Mouse (Mus musculus) neural tube, embryonic 12.5 days (tissue): ENCODE data around the gene Rbbp9. TPM values are rescaled to one million over a fixed set of nuclear protein-coding genes. Genes with fewer than 3 reads are reported as not detected.

Source experiments
- ATAC-seq: fragments of 200-750 bp; cut with Nextera tagmentation; 2 replicates; pipeline ENCODE4 v1.8.0; 2017; ENCODE audit warnings: low read depth, mild to moderate bottlenecking, moderate TSS enrichment, moderate library complexity; ENCODE audit not compliant: low FRiP score
- H3K27ac ChIP-seq: fragments of 300-500 bp; sonication (generic); 2 replicates; pipeline ENCODE4 v1.5.1; 2016
- H3K27me3 ChIP-seq: fragments of 300-500 bp; sonication (generic); replicated peaks from 2 replicates; pipeline ENCODE4 v1.6.1; 2016; ENCODE audit warnings: mild to moderate bottlenecking
- H3K36me3 ChIP-seq: fragments of 300-500 bp; sonication (generic); 2 replicates; pipeline ENCODE4 v1.6.1; 2016; ENCODE audit warnings: mild to moderate bottlenecking
- H3K4me1 ChIP-seq: fragments of 300-500 bp; sonication (generic); 2 replicates; pipeline ENCODE4 v1.6.1; 2016
- H3K4me2 ChIP-seq: fragments of 300-500 bp; sonication (generic); replicated peaks from 2 replicates; pipeline ENCODE4 v1.6.1; 2016; ENCODE audit warnings: mild to moderate bottlenecking
- H3K4me3 ChIP-seq: fragments of 300-500 bp; sonication (generic); 2 replicates; pipeline ENCODE4 v1.5.1; 2016
- H3K9ac ChIP-seq: fragments of 300-500 bp; sonication (generic); 2 replicates; pipeline ENCODE4 v1.6.1; 2016; ENCODE audit warnings: mild to moderate bottlenecking
- H3K9me3 ChIP-seq: fragments of 300-500 bp; sonication (generic); 2 replicates; pipeline ENCODE4 v1.6.1; 2016; ENCODE audit warnings: mild to moderate bottlenecking
- WGBS: fragments of 180-500 bp; shearing (Covaris S2); methylation state at CpG from one replicate; pipeline ENCODE4 v1.1.7; 2016; 5-methylcytosine and 5-hydroxymethylcytosine counted together
- polyA plus RNA-seq: library from polyadenylated mRNA; unstranded; fragments of >200 nt; fragmentation: Nextera tagmentation; extraction: Ambion mirVana; gene quantifications from 2 replicates; pipeline ENCODE4 v1.2.1, GENCODE M21; 2016

Rbbp9 gene
- polyA plus RNA-seq, 1 experiment from 2014 or later, result 58.0 TPM

DNA sequence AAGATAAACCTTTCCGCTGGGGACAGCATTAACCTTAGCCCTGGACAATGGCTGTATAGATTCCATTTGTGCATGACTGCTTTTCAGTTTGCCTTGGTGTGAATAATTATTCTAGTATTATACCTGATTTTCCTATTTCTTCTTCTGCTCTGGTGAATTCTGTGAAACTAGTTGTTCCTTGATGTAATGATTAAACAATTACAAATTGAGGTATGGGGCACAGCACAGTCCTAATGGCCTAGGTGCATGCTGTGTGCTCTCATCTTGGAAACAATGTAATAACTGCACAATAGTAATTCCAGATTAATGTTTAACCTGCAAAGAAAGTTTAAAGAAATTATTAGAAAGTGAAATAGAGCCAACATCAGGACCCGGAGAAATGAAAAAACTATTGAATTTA, 5.6 kb downstream of the Rbbp9 start:
- Histone ChIP-seq H3K4me1 (no peaks in the 10 kb centered on the region; the same call in 1 of the 2 replicates), H3K4me3 (no peak overlapping the region), H3K27me3 (no peaks in the 10 kb centered on the region), H3K36me3 (peaks cover 54% of the 10 kb centered on the region), H3K27ac (no peak overlapping the region), H3K9me3 (no peaks in the 10 kb centered on the region), H3K9ac (no peak overlapping the region), H3K4me2 (no peak overlapping the region)
- no peak for ATAC-seq
- WGBS, result 95% methylated on average over 2 of the region's 2 CpGs

DNA sequence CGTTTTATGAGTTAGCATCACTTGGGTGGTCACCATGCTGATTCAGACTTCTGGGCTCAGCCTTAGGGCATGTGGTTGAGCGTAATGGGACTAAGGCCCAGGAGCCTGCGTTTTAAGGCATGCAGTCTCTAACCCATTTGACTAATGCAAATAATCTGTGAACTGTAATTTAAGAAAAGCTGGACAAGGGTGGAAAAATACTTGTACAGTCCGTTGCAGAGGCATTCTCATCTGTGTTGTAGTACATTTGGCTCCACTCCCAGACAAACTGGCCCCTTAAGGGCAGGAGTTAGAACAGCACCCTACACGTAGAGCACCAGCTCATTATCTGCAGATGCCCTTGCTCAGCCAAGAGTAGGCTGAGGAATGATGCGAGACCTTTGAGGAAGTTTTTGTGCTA, 6.0 kb downstream of the Rbbp9 start:
- H3K27me3 ChIP-seq, result no peaks in the 10 kb centered on the region
- H3K27ac ChIP-seq, result no peak overlapping the region
- H3K4me3 ChIP-seq, result no peak overlapping the region
- H3K4me1 ChIP-seq, result no peaks in the 10 kb centered on the region
- peaks cover 59% of the 10 kb centered on the region for H3K36me3 ChIP-seq
- no peak for ATAC-seq
- 87% methylated on average over 6 of the region's 6 CpGs for WGBS
- H3K9me3 ChIP-seq, result no peaks in the 10 kb centered on the region
- H3K9ac ChIP-seq, result no peak overlapping the region
- no peak overlapping the region for H3K4me2 ChIP-seq

DNA sequence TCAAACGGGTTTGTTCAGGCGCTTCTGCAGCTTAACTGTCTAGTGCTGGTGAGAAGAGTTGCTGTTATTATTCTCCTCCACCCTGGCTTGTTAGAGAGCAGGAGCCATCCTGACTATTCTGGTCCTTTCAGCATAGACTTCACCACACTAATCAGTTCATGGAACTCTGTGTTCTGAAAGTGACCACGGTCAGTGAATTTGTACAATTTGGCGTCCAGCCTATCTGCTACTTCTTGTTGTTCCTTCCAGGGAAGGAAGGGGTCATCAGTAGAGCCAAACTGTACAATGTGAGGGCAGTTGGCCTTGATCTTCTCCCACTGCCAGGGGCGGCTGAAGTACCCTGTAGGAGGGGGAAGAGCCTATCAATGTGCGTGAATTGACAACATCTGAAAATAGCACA, 7.0 kb downstream of the Rbbp9 start:
- Histone ChIP-seq H3K4me1 (no peaks in the 10 kb centered on the region), H3K4me3 (no peak overlapping the region), H3K9ac (no peak overlapping the region), H3K27me3 (no peaks in the 10 kb centered on the region), H3K4me2 (no peak overlapping the region), H3K9me3 (no peaks in the 10 kb centered on the region), H3K27ac (no peak overlapping the region), H3K36me3 (peaks cover 68% of the 10 kb centered on the region)
- WGBS, result 94% methylated on average over 6 of the region's 6 CpGs
- no peak for ATAC-seq

DNA sequence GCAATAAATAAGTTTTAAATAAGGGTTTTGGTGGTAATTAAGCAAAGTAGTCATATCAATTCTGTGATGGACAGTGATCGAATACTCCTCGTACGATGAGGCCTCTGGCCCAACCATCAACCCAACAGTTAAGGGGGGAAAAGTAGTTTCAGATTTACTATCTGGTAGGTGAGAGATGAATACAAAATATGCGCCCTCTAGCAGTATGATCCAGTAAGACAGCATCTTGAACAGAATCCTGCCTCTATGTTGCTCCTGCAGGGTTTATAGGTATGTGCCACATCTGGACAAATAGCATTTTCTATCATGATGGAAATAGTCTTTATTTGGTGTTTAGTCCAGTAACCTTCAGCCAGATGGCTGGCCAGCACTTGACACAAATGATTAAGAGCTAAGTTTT, 9.4 kb downstream of the Rbbp9 start:
- peaks cover 76% of the 10 kb centered on the region for H3K36me3 ChIP-seq
- H3K4me2 ChIP-seq, result no peak overlapping the region
- H3K9ac ChIP-seq, result no peak overlapping the region
- no peaks in the 10 kb centered on the region for H3K4me1 ChIP-seq
- no peak overlapping the region for H3K4me3 ChIP-seq
- H3K27me3 ChIP-seq, result no peaks in the 10 kb centered on the region
- 89% methylated on average over 4 of the region's 4 CpGs for WGBS
- H3K27ac ChIP-seq, result no peak overlapping the region
- no peaks in the 10 kb centered on the region for H3K9me3 ChIP-seq
- ATAC-seq, result no peak

DNA sequence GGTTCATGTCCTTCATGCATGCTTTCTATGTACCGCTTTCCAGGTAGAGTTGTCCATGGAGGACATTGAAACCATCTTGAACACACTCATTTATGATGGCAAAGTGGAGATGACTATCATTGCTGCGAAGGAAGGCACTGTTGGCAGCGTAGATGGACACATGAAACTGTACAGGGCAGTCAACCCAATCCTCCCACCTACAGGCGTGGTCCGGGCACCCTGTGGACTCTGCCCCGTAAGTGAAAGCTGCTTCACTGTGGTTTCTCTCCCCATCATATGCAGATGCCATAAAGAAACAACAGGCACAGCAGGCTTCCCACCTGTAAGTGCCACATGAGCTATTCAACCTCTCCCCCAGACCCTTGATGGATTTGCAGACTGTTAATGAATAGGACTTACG, 13.5 kb downstream of the Rbbp9 start:
- Histone ChIP-seq H3K4me2 (no peak overlapping the region), H3K36me3 (peaks cover 82% of the 10 kb centered on the region), H3K9ac (no peak overlapping the region), H3K27me3 (no peaks in the 10 kb centered on the region), H3K4me3 (no peak overlapping the region), H3K9me3 (no peaks in the 10 kb centered on the region), H3K4me1 (no peaks in the 10 kb centered on the region), H3K27ac (no peak overlapping the region)
- 91% methylated on average over 7 of the region's 7 CpGs for WGBS
- ATAC-seq, result no peak

DNA sequence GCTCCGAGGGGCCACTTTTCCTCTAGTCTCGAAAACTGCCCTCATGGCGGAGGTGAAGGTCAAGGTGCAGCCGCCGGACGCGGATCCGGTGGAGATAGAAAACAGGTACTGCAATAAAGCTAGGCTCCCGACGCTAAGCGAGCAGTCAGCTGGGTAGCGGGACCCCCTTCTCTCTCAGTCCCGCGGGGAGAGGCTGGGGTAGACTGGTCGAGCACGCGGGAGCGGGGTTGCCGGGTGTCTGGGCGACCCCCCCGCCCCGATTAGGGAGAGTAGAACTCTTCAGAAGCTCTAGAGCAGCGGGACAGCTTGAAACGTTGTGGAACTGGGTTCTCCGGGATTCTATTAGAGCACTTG, 22.9 kb downstream of the Rbbp9 start:
- Histone ChIP-seq H3K4me3 (peak overlapping the region; percentile 84), H3K27me3 (no peaks in the 10 kb centered on the region), H3K27ac (peak overlapping the region; percentile 67; the same call in 1 of the 2 replicates), H3K36me3 (peaks cover 14% of the 10 kb centered on the region), H3K4me2 (peak overlapping the region; percentile 81), H3K9ac (peak overlapping the region; percentile 83), H3K9me3 (no peaks in the 10 kb centered on the region), H3K4me1 (peaks cover 12% of the 10 kb centered on the region)
- ATAC-seq, result peak; percentile 61
- WGBS, result under 1% methylated on average over 25 of the region's 25 CpGs

DNA sequence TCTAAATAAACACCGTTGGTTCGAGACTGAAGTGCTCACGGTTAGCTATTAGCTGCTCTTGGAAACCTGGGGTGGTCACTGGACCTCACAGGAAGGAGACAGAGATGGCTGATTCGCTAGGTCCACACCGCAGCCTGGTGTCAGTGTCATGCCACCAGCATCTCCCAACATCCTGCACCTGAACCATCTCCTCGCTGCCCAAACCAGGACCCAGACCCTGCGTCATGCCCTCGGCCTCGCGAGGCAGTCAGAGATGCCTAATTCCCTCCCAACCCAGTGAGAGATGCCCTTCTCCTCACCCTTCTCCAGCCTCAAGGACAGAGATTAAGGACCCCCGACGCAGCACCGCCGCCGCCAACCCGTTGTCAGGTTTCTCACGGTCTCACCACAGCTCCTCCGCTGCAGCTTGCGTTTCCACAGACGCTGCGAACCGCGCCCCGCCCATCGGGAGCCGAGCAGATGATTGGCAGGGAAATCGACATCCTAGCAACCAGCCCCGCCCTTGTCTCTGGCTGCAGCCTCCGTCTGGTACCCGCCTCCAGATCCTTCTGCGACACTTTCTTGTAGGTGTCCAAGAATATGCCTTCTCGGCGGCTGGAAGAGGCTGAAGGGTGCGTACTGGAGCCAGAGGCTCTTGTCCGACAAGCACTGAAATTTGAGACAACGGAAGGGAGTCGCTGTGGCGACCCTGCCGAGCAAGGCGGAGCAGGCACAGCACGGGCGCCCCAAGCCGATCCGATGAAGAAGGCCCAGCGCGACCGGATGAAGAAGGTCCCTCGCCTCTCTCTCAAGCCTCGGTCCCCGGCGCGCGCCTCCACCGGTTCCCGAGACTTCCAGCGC, 23.5 kb downstream of the Rbbp9 start, which contains the start of the genes Dzank1 and Polr3f:
Gene Dzank1, minus strand, starts transcription at position 434 of the 840 bp plus-strand sequence.
Gene Polr3f, plus strand, starts transcription at position 738 of the 840 bp plus-strand sequence.
- peaks cover 11% of the 10 kb centered on the region for H3K36me3 ChIP-seq
- H3K4me2 ChIP-seq, result peak within 1 kb of the TSS; percentile 81
- H3K4me3 ChIP-seq, result peak within 1 kb of the TSS; percentile 84
- ATAC-seq, result peak; percentile 98
- H3K9ac ChIP-seq, result peak within 1 kb of the TSS; percentile 83
- WGBS, result under 1% methylated on average over 56 of the region's 56 CpGs
- H3K9me3 ChIP-seq, result no peaks in the 10 kb centered on the region
- H3K27ac ChIP-seq, result peak within 1 kb of the TSS; percentile 67
- peaks cover 12% of the 10 kb centered on the region for H3K4me1 ChIP-seq
- H3K27me3 ChIP-seq, result no peaks in the 10 kb centered on the region

DNA sequence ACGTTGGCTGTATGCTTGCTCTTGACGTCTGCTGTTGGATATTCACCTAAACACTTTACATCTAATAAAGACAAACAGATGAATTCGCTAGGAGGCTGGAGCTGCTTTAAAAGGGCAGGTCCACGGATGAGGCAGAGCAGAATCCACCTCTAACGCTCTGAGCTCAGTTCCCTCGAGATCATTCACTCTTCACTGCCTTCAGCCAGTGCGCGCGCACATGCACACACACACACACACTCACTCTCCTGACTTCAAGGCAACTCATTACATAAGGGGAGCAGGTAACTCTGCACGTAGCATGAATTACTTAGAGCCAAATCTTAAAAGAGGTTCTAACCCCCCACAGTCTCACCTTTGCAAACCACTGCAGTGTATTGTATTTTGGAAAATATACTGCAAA, 24.8 kb downstream of the Rbbp9 start:
- WGBS, result 60% methylated on average over 10 of the region's 10 CpGs
- Histone ChIP-seq H3K4me2 (peak overlapping the region; percentile 81), H3K27me3 (no peaks in the 10 kb centered on the region), H3K9me3 (no peaks in the 10 kb centered on the region), H3K27ac (no peak overlapping the region), H3K4me3 (no peak overlapping the region), H3K9ac (no peak overlapping the region), H3K4me1 (peaks cover 12% of the 10 kb centered on the region), H3K36me3 (peaks cover 6% of the 10 kb centered on the region; the same call in 1 of the 2 replicates)
- ATAC-seq, result no peak

DNA sequence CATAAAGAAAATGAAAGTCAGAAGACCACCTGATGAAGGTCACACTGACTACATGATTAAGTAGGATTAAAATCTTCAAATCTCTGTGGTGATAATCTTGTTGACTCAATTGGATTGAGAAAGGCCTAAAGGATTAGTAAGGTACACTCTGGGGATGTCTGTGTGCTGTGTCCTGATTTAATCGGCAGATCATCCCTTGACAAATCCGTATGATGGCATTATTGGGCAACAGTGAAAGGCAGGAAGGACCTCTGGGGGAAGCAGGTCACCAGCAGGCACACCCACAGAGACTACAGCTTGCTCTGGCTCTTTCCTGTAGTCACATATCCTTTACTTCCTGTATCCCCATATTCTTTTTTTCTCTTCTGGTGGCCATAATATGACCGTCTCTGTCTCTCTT, 30.9 kb downstream of the Rbbp9 start:
- Histone ChIP-seq H3K27me3 (no peaks in the 10 kb centered on the region), H3K36me3 (no peaks in the 10 kb centered on the region), H3K9me3 (no peaks in the 10 kb centered on the region), H3K4me1 (no peaks in the 10 kb centered on the region), H3K9ac (no peak overlapping the region), H3K4me3 (no peak overlapping the region), H3K4me2 (no peak overlapping the region), H3K27ac (no peak overlapping the region)
- 82% methylated on average over 3 of the region's 3 CpGs for WGBS
- no peak for ATAC-seq

DNA sequence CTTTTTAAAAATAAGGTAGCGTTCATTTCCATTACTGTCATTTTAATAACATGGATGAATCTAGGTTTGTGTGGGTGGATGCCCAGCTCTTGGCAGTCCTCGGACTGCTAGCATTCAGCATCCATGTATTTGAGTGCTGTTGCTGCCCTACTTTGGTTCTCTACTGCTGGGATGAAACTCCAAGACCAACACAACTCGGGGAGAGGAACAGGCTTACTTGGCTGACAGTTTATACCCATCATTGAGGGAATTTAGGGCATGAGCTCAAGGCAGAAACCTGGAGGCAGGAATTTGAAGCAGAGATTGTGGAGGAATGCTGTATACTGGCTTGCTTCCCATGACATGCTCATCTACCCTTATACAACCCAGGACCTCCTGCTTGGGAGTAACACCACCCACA, 36.0 kb downstream of the Rbbp9 start:
- WGBS, result 78% methylated on average over 3 of the region's 3 CpGs
- Histone ChIP-seq H3K36me3 (no peaks in the 10 kb centered on the region), H3K27ac (no peak overlapping the region), H3K9me3 (no peaks in the 10 kb centered on the region), H3K4me3 (no peak overlapping the region), H3K27me3 (no peaks in the 10 kb centered on the region), H3K9ac (no peak overlapping the region), H3K4me2 (no peak overlapping the region), H3K4me1 (no peaks in the 10 kb centered on the region)
- no peak for ATAC-seq

DNA sequence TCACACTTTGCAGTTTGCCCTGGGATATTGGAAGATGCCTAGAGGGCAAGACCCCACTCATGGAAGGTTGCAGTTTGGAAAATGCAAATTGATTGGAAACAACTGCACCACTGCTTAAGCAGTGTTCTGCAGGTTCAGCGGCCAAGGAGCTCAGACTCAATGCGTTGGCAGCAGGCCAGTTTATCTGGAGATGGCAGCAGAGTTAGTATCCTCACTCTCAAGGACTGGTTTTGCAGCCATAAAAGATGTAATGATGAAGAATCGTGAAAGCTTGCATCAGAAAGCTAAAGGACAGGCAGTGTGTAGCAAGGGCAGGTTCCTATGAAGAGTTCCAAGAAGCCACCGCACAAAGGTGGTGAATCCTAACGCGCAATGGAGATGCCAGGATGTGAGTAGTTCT, 48.5 kb downstream of the Rbbp9 start:
- Histone ChIP-seq H3K27ac (no peak overlapping the region), H3K4me3 (no peak overlapping the region), H3K27me3 (no peaks in the 10 kb centered on the region), H3K4me2 (no peak overlapping the region), H3K36me3 (peaks cover 3% of the 10 kb centered on the region; the same call in 1 of the 2 replicates), H3K9me3 (no peaks in the 10 kb centered on the region), H3K4me1 (no peaks in the 10 kb centered on the region), H3K9ac (no peak overlapping the region)
- ATAC-seq, result no peak
- WGBS, result 89% methylated on average over 6 of the region's 6 CpGs
